Mouse (Mus musculus): ENCODE data around the gene Hps5. TPM values are rescaled to one million over a fixed set of nuclear protein-coding genes. Genes with fewer than 3 reads are reported as not detected.
"Not testable (repeated sequence)": the region's sequence is repeated elsewhere in the genome, so short reads cannot be mapped to it uniquely, and the experiment has no call there.

Hps5 gene
- polyA plus RNA-seq, 1 experiment from 2014 or later, result 14.9 TPM

- not testable (repeated sequence) for H3K4me2 ChIP-seq; H3K4me1 ChIP-seq; ATAC-seq (ENCODE audit: low FRiP score); H3K9me3 ChIP-seq (replicated peaks); H3K27me3 ChIP-seq (replicated peaks); H3K9ac ChIP-seq (replicated peaks); H3K27ac ChIP-seq (replicated peaks); H3K4me3 ChIP-seq (replicated peaks)
- peaks cover 59% of the 10 kb centered on the region for H3K36me3 ChIP-seq
- 85% methylated on average over 15 of the region's 15 CpGs for WGBS
Measured at GRCm38 (mm10) chr7:46820876-46821632, 25.2 kb upstream of the Hps5 start.

GRCm38 (mm10) chr7:46814012-46814411 lies 18.1 kb upstream of the Hps5 start:
- no peak for ATAC-seq (ENCODE audit: low FRiP score)
- Histone ChIP-seq H3K27ac (replicated peaks) (no peak overlapping the region), H3K4me3 (replicated peaks) (no peak overlapping the region), H3K4me2 (no peak overlapping the region), H3K4me1 (no peaks in the 10 kb centered on the region), H3K9ac (replicated peaks) (no peak overlapping the region), H3K27me3 (replicated peaks) (no peaks in the 10 kb centered on the region), H3K9me3 (replicated peaks) (no peaks in the 10 kb centered on the region), H3K36me3 (peaks cover 78% of the 10 kb centered on the region)
- WGBS, result 95% methylated on average over 4 of the region's 4 CpGs

GRCm38 (mm10) chr7:46810325-46810724 lies 14.5 kb upstream of the Hps5 start:
- H3K27me3 ChIP-seq (replicated peaks), result no peaks in the 10 kb centered on the region
- H3K4me1 ChIP-seq, result no peaks in the 10 kb centered on the region
- no peak overlapping the region for H3K9ac ChIP-seq (replicated peaks)
- no peak overlapping the region for H3K27ac ChIP-seq (replicated peaks)
- H3K4me2 ChIP-seq, result no peak overlapping the region
- peaks cover 71% of the 10 kb centered on the region for H3K36me3 ChIP-seq
- H3K4me3 ChIP-seq (replicated peaks), result no peak overlapping the region
- H3K9me3 ChIP-seq (replicated peaks), result no peaks in the 10 kb centered on the region
- 96% methylated on average over 6 of the region's 6 CpGs for WGBS
- no peak for ATAC-seq (ENCODE audit: low FRiP score)

GRCm38 (mm10) chr7:46796779-46797178 lies 915 bp upstream of the Hps5 start:
- ATAC-seq (ENCODE audit: low FRiP score), result no peak
- Histone ChIP-seq H3K27ac (replicated peaks) (no peak overlapping the region), H3K4me2 (peak overlapping the region; percentile 85), H3K4me1 (peaks cover 45% of the 10 kb centered on the region), H3K9me3 (replicated peaks) (no peaks in the 10 kb centered on the region), H3K36me3 (peaks cover 18% of the 10 kb centered on the region), H3K4me3 (replicated peaks) (peak overlapping the region; percentile 70), H3K9ac (replicated peaks) (peak overlapping the region; percentile 86), H3K27me3 (replicated peaks) (no peaks in the 10 kb centered on the region)
- 59% methylated on average over 6 of the region's 6 CpGs for WGBS

- H3K36me3 ChIP-seq, result peaks cover 14% of the 10 kb centered on the region
- H3K9me3 ChIP-seq (replicated peaks), result no peaks in the 10 kb centered on the region
- peak; percentile 67; the same call in 1 of the 2 replicates for ATAC-seq (ENCODE audit: low FRiP score)
- H3K27ac ChIP-seq (replicated peaks), result peak overlapping the region; percentile 90
- WGBS, result under 1% methylated on average over 31 of the region's 31 CpGs
- peak overlapping the region; percentile 86 for H3K9ac ChIP-seq (replicated peaks)
- H3K4me3 ChIP-seq (replicated peaks), result peak overlapping the region; percentile 70
- H3K4me2 ChIP-seq, result peak overlapping the region; percentile 85
- peaks cover 45% of the 10 kb centered on the region for H3K4me1 ChIP-seq
- H3K27me3 ChIP-seq (replicated peaks), result no peaks in the 10 kb centered on the region
Measured at GRCm38 (mm10) chr7:46796206-46796679, 379 bp upstream of the Hps5 start.

- Histone ChIP-seq H3K9me3 (replicated peaks) (no peaks in the 10 kb centered on the region), H3K36me3 (peaks cover 9% of the 10 kb centered on the region), H3K4me3 (replicated peaks) (no peak overlapping the region), H3K4me2 (peak overlapping the region; percentile 20; the same call in 1 of the 2 replicates), H3K9ac (replicated peaks) (0 out of 2 replicates have a peak overlapping the region, but pooled peaks have one; percentile 17), H3K27me3 (replicated peaks) (no peaks in the 10 kb centered on the region), H3K4me1 (peaks cover 45% of the 10 kb centered on the region), H3K27ac (replicated peaks) (no peak overlapping the region)
- ATAC-seq (ENCODE audit: low FRiP score), result no peak
- 86% methylated on average over 4 of the region's 4 CpGs for WGBS
Measured at GRCm38 (mm10) chr7:46793871-46794270, 2.0 kb downstream of the Hps5 start.

- Histone ChIP-seq H3K36me3 (peaks cover 45% of the 10 kb centered on the region), H3K9me3 (replicated peaks) (no peaks in the 10 kb centered on the region), H3K4me1 (peaks cover 12% of the 10 kb centered on the region), H3K27ac (replicated peaks) (no peak overlapping the region), H3K4me3 (replicated peaks) (no peak overlapping the region), H3K27me3 (replicated peaks) (no peaks in the 10 kb centered on the region), H3K9ac (replicated peaks) (no peak overlapping the region), H3K4me2 (no peak overlapping the region)
- WGBS, result 94% methylated on average over 5 of the region's 5 CpGs
- no peak for ATAC-seq (ENCODE audit: low FRiP score)
Measured at GRCm38 (mm10) chr7:46789177-46789849, 6.6 kb downstream of the Hps5 start.

- Histone ChIP-seq H3K4me2 (no peak overlapping the region), H3K4me1 (no peaks in the 10 kb centered on the region), H3K4me3 (replicated peaks) (no peak overlapping the region), H3K9ac (replicated peaks) (no peak overlapping the region), H3K9me3 (replicated peaks) (no peaks in the 10 kb centered on the region), H3K27ac (replicated peaks) (no peak overlapping the region), H3K27me3 (replicated peaks) (no peaks in the 10 kb centered on the region), H3K36me3 (peaks cover 76% of the 10 kb centered on the region)
- 65% methylated on average over 4 of the region's 4 CpGs for WGBS
- ATAC-seq (ENCODE audit: low FRiP score), result no peak
Measured at GRCm38 (mm10) chr7:46770706-46771105, 25.2 kb downstream of the Hps5 start.

- H3K9me3 ChIP-seq (replicated peaks), result no peaks in the 10 kb centered on the region
- no peak for ATAC-seq (ENCODE audit: low FRiP score)
- peaks cover 72% of the 10 kb centered on the region for H3K36me3 ChIP-seq
- H3K9ac ChIP-seq (replicated peaks), result no peak overlapping the region
- H3K4me1 ChIP-seq, result no peaks in the 10 kb centered on the region
- WGBS, result 95% methylated on average over 7 of the region's 7 CpGs
- H3K4me2 ChIP-seq, result no peak overlapping the region
- H3K4me3 ChIP-seq (replicated peaks), result no peak overlapping the region
- no peaks in the 10 kb centered on the region for H3K27me3 ChIP-seq (replicated peaks)
- H3K27ac ChIP-seq (replicated peaks), result no peak overlapping the region
Measured at GRCm38 (mm10) chr7:46768451-46768850, 27.4 kb downstream of the Hps5 start.

- H3K4me1 ChIP-seq, result no peaks in the 10 kb centered on the region
- H3K4me3 ChIP-seq (replicated peaks), result no peak overlapping the region
- H3K4me2 ChIP-seq, result no peak overlapping the region
- H3K27me3 ChIP-seq (replicated peaks), result no peaks in the 10 kb centered on the region
- peaks cover 72% of the 10 kb centered on the region for H3K36me3 ChIP-seq
- H3K9me3 ChIP-seq (replicated peaks), result no peaks in the 10 kb centered on the region
- no peak overlapping the region for H3K9ac ChIP-seq (replicated peaks)
- no peak for ATAC-seq (ENCODE audit: low FRiP score)
- no peak overlapping the region for H3K27ac ChIP-seq (replicated peaks)
Measured at GRCm38 (mm10) chr7:46767371-46767770, 28.5 kb downstream of the Hps5 start.

GRCm38 (mm10) chr7:46764672-46765071 lies 31.2 kb downstream of the Hps5 start:
- Histone ChIP-seq H3K27me3 (replicated peaks) (no peaks in the 10 kb centered on the region), H3K36me3 (peaks cover 81% of the 10 kb centered on the region), H3K9me3 (replicated peaks) (no peaks in the 10 kb centered on the region), H3K27ac (replicated peaks) (no peak overlapping the region), H3K4me3 (replicated peaks) (no peak overlapping the region), H3K9ac (replicated peaks) (no peak overlapping the region), H3K4me1 (no peaks in the 10 kb centered on the region), H3K4me2 (no peak overlapping the region)
- WGBS, result 90% methylated on average over 8 of the region's 8 CpGs
- no peak for ATAC-seq (ENCODE audit: low FRiP score)

- peaks cover 76% of the 10 kb centered on the region for H3K36me3 ChIP-seq
Measured at GRCm38 (mm10) chr7:46762601-46763000, 33.3 kb downstream of the Hps5 start.

More at GRCm38 (mm10) chr7:46762601-46763000, 33.3 kb downstream of the Hps5 start:
- no peaks in the 10 kb centered on the region for H3K9me3 ChIP-seq (replicated peaks)
- H3K4me3 ChIP-seq (replicated peaks), result no peak overlapping the region
- H3K9ac ChIP-seq (replicated peaks), result no peak overlapping the region
- no peak overlapping the region for H3K27ac ChIP-seq (replicated peaks)
- no peaks in the 10 kb centered on the region for H3K4me1 ChIP-seq
- 96% methylated on average over 5 of the region's 5 CpGs for WGBS
- H3K27me3 ChIP-seq (replicated peaks), result no peaks in the 10 kb centered on the region
- H3K4me2 ChIP-seq, result no peak overlapping the region
- no peak for ATAC-seq (ENCODE audit: low FRiP score)
